Mouse (Mus musculus) midbrain, embryonic 10.5 days (tissue): ENCODE results near the gene Ppp1r17. TPM values are rescaled to one million over a fixed set of nuclear protein-coding genes. Genes with fewer than 3 reads are reported as not detected.

Experiments used
- DNase-seq: peaks from one replicate; pipeline ENCODE4 v3.0.0-alpha.2; 2017; ENCODE audit warnings: low spot score
- H3K27ac ChIP-seq: fragments of 300-500 bp; sonication (generic); replicated peaks from 2 replicates; pipeline ENCODE4 v1.5.1; 2016; ENCODE audit warnings: mild to moderate bottlenecking
- H3K27me3 ChIP-seq: fragments of 300-500 bp; sonication (generic); 2 replicates; pipeline ENCODE4 v1.6.1; 2016; ENCODE audit warnings: low read depth, mild to moderate bottlenecking; ENCODE audit not compliant: poor library complexity, severe bottlenecking
- H3K36me3 ChIP-seq: fragments of 300-500 bp; sonication (generic); 2 replicates; pipeline ENCODE4 v1.6.1; 2016; ENCODE audit warnings: mild to moderate bottlenecking, moderate library complexity
- H3K4me1 ChIP-seq: fragments of 300-500 bp; sonication (generic); 2 replicates; pipeline ENCODE4 v1.6.1; 2016
- H3K4me3 ChIP-seq: fragments of 300-500 bp; sonication (generic); 2 replicates; pipeline ENCODE4 v1.5.1; 2016; ENCODE audit warnings: mild to moderate bottlenecking, moderate library complexity
- H3K9me3 ChIP-seq: fragments of 300-500 bp; sonication (generic); replicated peaks from 2 replicates; pipeline ENCODE4 v1.6.1; 2016; ENCODE audit warnings: mild to moderate bottlenecking
- WGBS: fragments of 180-500 bp; shearing (Covaris S2); methylation state at CpG from one replicate; pipeline ENCODE4 v1.1.7; 2016; 5-methylcytosine and 5-hydroxymethylcytosine counted together
- polyA plus RNA-seq: library from polyadenylated mRNA; unstranded; fragments of >200 nt; fragmentation: Nextera tagmentation; extraction: Ambion mirVana; gene quantifications from 2 replicates; pipeline ENCODE4 v1.2.1, GENCODE M21; 2016

Ppp1r17 gene
- polyA plus RNA-seq, 1 experiment from 2014 or later: 15.7 TPM

DNA sequence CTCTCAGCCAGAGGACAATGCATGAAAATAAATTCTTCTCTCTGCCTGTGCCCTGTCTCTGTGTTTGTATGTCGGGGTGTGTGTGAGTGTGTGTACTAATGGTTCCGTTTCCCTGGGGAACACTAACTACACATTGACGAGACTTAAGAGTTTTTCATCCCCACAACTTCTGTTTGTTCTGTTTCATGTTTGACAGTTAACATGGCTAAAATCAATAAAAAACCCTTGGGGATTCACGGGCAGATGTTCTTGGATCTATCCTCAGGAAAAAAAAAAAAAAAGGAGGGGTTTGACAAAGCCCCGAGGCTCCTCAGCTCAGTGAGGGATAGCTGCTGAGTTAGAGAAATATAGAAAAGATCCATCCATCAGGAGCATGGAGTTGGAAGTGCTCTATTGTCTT, 27.0 kb downstream of the Ppp1r17 start:
- H3K4me3 ChIP-seq: no peak overlapping the region
- no peaks in the 10 kb centered on the region for H3K36me3 ChIP-seq
- no peak for DNase-seq
- H3K4me1 ChIP-seq: 0 out of 2 replicates have a peak, but pooled peaks cover 3% of the 10 kb centered on the region
- H3K27me3 ChIP-seq: no peaks in the 10 kb centered on the region
- no peak overlapping the region; the same call in 1 of the 2 replicates for H3K27ac ChIP-seq
- WGBS: 60% methylated on average over 5 of the region's 5 CpGs
- H3K9me3 ChIP-seq: no peaks in the 10 kb centered on the region

DNA sequence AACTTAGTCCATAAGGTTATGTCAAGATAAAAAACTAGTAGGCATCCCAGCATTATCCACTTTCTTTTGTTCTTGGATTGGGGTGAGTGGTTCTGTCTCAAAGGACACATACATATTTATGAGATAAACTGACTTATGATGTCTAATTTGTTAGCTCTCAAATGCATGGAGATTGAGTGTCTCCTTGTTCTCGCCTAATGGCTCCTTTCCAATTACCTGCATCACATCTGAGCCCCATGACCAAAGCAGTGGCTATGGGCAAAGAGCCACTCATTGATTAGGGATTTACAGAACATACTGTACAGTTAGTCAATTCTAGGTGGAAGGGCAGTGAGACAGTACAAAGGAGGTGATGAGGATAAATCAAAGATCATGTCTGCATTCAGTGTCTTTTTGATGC, 27.4 kb downstream of the Ppp1r17 start:
- 68% methylated on average over 1 of the region's 1 CpGs for WGBS
- H3K4me3 ChIP-seq: no peak overlapping the region
- peak overlapping the region; percentile 33; the same call in 1 of the 2 replicates for H3K27ac ChIP-seq
- H3K4me1 ChIP-seq: 0 out of 2 replicates have a peak, but pooled peaks cover 3% of the 10 kb centered on the region
- H3K36me3 ChIP-seq: no peaks in the 10 kb centered on the region
- DNase-seq: no peak
- no peaks in the 10 kb centered on the region for H3K27me3 ChIP-seq
- H3K9me3 ChIP-seq: no peaks in the 10 kb centered on the region

DNA sequence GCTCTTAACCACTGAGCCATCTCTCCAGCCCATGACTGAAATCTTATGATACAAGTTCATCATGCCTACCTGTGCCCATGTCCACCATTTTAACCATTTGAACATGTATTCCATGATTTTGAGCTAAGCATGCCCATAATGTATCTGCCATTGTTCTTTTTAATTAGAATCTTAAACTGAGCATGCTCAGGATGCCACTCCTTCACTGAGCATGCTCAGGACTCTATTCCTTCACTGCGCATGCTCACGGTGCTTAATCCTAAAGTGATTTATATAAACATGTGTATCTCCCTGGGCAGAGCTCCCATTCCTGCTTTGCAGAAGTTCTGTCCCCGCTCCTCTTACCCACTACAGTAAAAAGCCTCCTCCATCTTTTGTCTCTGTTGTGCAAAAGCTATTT, 31.3 kb downstream of the Ppp1r17 start:
- 88% methylated on average over 3 of the region's 3 CpGs for WGBS
- Histone ChIP-seq H3K4me1 (0 out of 2 replicates have a peak, but pooled peaks cover 3% of the 10 kb centered on the region), H3K36me3 (no peaks in the 10 kb centered on the region), H3K27ac (no peak overlapping the region), H3K27me3 (no peaks in the 10 kb centered on the region), H3K4me3 (no peak overlapping the region), H3K9me3 (no peaks in the 10 kb centered on the region)
- DNase-seq: no peak

DNA sequence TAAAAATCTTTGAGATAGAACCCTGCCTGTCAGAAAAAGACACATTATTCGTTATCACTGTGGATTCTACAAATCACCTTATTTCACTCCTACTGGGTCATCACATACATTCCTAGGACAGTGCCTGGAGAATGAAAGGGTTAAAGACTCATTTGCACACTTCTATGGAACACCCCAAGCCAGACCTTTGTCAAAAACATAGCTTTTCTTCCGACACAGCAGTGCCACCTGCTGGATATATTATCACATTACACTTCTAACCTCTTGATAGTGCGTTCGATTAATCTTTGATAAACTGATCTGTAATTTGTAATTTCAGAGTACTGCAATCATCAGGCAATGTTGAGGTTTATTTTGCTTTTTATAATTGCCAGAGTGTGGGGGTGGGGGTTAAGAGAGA, 31.8 kb downstream of the Ppp1r17 start:
- no peak overlapping the region for H3K4me3 ChIP-seq
- no peaks in the 10 kb centered on the region for H3K27me3 ChIP-seq
- H3K9me3 ChIP-seq: no peaks in the 10 kb centered on the region
- H3K36me3 ChIP-seq: no peaks in the 10 kb centered on the region
- H3K27ac ChIP-seq: no peak overlapping the region
- DNase-seq: no peak
- 38% methylated on average over 4 of the region's 4 CpGs for WGBS
- 0 out of 2 replicates have a peak, but pooled peaks cover 3% of the 10 kb centered on the region for H3K4me1 ChIP-seq

DNA sequence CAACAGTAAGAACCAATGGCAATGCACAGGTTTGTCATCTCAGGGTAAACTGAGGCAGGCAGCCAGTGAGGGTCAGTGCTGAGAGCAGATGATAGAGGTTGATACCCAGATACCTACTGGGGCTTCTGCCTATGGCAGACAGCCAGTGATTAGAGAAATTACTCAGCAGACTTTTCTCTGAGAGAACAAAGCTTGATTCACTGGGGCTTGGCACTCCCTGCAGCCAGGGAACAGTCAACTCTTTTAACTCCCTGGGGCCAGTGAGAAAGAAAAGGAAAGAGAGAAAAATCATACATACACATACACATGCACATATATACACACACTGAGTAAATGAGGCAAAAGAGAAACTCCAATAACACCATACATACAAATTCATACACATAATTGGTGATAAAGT, 46.4 kb downstream of the Ppp1r17 start:
- Histone ChIP-seq H3K4me3 (no peak overlapping the region), H3K4me1 (no peaks in the 10 kb centered on the region), H3K27me3 (no peaks in the 10 kb centered on the region), H3K27ac (no peak overlapping the region), H3K36me3 (no peaks in the 10 kb centered on the region), H3K9me3 (no peaks in the 10 kb centered on the region)
- no peak for DNase-seq

DNA sequence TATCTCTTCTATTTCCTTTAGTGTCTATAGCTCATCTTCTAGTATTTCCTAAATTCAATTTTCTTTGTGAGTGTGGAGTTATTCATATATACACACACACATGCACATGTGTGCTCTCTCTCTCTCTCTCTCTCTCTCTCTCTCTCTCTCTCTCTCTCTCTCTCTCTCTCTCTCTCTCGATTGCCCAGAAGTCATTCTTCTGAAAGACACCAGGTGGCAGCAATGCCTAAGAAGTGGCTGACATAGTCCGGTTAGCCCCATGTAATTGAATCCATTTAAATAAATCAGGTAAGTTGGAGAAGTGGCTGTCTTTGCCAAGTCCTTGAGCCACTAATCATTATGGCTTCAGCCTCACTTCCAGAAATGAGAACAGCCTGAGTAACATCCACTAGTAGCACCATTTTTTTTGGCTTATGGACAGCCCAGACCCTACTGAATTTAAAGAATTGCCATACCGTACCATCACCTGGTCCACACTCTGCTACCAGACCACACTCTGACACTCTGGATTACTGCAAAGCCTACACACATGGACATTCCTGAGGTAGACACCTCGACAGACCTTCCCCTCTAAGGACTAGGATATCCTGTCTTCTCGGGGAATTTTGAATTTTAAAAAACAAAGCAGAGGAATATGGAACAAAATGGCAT, 49.5 kb downstream of the Ppp1r17 start:
- no peak for DNase-seq
- Histone ChIP-seq H3K36me3 (no peaks in the 10 kb centered on the region), H3K4me3 (no peak overlapping the region), H3K4me1 (no peaks in the 10 kb centered on the region), H3K27me3 (no peaks in the 10 kb centered on the region), H3K9me3 (no peaks in the 10 kb centered on the region), H3K27ac (no peak overlapping the region)
- WGBS: 44% methylated on average over 5 of the region's 5 CpGs

DNA sequence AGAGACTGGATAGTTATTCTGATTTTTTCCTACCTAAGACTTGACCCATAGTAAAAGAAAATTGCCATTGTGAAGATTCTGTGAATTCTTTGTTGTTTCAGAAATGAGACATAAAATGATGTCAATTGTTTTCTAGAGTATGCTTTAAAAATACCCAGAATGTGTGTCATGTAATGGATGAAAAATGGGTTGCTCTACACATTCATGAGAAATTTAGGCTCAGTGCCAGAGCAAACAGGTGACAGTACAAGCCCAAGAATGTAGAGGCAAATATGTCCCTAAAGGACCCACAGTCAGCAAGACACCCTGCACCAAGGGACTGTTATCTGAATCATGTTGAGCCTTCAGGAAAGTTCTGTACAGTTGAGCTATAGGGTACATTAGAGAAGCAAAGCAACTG, 51.2 kb downstream of the Ppp1r17 start:
- Histone ChIP-seq H3K36me3 (no peaks in the 10 kb centered on the region), H3K9me3 (no peaks in the 10 kb centered on the region), H3K4me3 (no peak overlapping the region), H3K27me3 (no peaks in the 10 kb centered on the region), H3K27ac (no peak overlapping the region), H3K4me1 (no peaks in the 10 kb centered on the region)
- DNase-seq: no peak

DNA sequence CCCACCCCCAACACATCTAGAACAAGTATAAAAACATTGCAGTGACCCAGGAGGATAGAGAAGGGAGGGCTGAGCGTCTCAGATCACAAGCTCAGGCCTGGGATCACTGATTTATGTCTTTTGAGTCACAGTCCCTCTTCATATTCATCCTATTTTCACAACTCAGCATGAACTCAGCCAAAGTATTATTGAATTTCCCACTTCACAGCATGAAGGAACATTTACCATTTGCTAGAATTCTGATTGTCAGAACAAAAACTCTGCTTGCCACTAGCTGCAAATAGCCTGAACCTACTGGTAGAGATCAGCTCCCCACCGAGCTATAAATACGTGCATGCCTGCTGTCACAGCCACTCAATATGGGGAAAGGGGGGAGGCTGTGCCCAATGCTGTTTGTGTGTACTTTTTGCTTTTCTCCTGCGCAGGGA, 59.1 kb downstream of the Ppp1r17 start:
- no peak overlapping the region for H3K4me3 ChIP-seq
- WGBS: 33% methylated on average over 4 of the region's 4 CpGs
- no peak overlapping the region for H3K27ac ChIP-seq
- no peaks in the 10 kb centered on the region for H3K9me3 ChIP-seq
- no peak for DNase-seq
- H3K27me3 ChIP-seq: no peaks in the 10 kb centered on the region
- no peaks in the 10 kb centered on the region for H3K4me1 ChIP-seq
- H3K36me3 ChIP-seq: no peaks in the 10 kb centered on the region

Other genes with a start within 250 kb of the Ppp1r17 start
- 0.06 TPM in 1 of 2 replicates, not detected in the other for gene Itprid1, start 180.6 kb upstream of the Ppp1r17 start, polyA plus RNA-seq